Mouse (Mus musculus) layer of hippocampus, postnatal 36 days (tissue): ENCODE data around the gene Gpn2. TPM values are rescaled to one million over a fixed set of nuclear protein-coding genes. Genes with fewer than 3 reads are reported as not detected.

Experiments
- DNase-seq, 2 experiments: peaks; one replicate each; pipeline ENCODE4 v3.0.0; 2022
- total RNA-seq, 2 experiments: library from RNA; stranded (reverse); gene quantifications; 2 replicates each; pipeline ENCODE4 v1.2.3; 2021

The Gpn2 gene
- 10 to 100 TPM; 10.1 to 10.3 TPM for total RNA-seq

DNA sequence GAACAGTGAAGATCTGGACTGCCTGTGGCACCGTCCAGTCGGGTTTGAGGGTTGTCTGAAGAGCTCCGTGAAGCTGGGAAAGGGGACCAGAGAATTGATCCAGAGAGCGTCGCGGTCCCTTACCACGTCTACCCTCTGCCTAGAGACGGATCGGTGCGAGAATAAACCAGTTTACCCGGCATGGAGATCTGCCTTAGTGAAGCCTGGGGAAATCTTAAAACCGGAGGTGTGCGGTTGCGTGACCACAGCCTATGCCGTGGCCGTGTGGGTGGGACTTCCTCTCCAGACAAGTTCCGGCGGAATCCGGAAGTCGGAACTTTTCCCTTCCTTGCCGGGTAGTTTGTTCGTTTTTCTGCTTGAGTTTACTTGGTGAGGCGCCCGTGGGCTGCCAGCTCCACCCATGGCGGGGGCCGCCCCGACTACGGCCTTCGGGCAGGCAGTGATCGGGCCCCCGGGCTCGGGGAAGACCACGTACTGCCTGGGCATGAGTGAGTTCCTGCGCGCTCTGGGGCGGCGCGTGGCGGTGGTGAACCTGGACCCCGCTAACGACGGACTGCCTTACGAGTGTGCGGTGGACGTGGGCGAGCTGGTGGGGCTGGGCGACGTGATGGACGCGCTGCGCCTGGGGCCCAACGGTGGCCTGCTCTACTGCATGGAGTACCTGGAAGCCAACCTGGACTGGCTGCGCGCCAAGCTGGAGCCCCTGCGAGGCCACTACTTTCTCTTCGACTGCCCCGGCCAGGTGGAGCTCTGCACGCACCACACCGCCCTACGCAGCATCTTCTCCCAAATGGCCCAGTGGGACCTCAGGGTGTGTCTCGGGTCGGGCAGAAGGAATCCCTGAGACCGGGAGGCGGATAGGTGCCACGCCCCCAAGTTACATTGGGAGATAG lies at the start of gene Gpn2:
Gene Gpn2, plus strand, starts transcription at position 304 of the 893 bp plus-strand sequence.
- peak; percentile 81 for DNase-seq

DNA sequence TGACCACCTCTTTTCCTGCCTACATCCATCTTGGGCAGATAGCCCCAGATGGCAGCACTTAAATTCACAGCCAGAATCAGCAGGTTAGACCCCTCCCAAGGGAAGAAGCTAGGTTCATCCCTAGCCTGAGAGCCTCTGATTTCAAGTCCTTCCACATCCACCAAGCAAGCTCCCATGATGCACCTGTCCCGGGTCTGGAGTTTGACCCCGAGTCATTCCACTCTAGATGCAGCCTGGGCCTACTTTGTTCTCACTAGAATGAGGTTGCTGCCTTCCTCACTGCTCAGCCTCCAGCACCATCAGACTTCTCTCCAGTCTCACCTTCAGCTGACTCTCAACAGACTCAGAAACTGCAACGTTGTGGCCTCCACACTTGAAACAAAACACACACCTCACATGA lies 48.1 kb upstream of the Gpn2 start:
- DNase-seq: no peak

GRCm38 (mm10) chr4:133536652-133537051 lies 47.5 kb upstream of the Gpn2 start:
- no peak for DNase-seq

DNA sequence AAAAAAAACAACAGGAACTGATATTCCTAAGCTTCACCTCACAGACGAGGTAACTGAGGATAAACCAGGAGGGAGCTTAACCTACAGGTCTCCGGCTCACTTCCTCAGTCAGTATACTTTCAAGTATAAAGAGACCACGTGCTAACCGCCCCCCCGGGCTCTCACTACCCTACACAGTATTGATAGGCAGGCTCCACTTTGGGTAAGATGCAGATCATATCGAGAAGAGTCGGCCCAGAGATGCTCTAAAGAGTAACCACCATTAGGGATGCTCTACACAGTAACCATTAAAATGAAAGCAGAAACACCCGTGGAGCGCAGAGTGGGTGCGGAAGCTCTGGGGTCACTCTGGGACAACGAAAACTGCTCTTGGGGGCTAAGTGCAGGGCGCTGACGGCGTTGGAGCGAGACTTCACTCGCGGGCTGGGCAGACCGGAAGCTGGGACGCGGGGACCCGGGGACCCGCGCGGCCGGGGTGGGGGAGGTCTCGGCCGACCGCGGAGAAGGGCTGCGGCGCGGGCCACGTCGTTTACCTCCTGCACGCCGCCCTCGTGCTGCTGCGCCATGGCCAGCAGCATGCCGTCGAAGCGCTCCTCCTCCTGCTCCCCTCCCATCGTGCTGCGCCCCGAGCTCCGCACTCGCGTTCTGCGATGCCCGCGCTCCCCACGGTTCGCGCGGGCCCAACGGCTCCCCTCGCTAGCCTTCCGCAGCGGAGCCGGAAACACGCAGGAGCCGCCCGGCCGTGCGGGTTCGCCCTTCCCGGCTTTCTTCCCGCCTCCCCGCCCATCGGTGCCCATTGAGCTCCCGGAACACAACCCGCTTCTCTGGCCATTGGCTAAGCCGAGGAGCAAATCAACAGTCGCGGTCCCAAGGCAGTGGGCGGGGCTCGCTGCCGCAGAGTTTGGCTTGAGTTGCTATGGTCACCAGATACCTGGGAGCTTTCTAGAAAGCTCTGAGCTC lies 38.6 kb upstream of the Gpn2 start, which contains the start of gene Nudc:
Gene Nudc, minus strand, starts transcription at position 725 of the 960 bp plus-strand sequence.
- DNase-seq: peak; percentile 95 to 96

DNA sequence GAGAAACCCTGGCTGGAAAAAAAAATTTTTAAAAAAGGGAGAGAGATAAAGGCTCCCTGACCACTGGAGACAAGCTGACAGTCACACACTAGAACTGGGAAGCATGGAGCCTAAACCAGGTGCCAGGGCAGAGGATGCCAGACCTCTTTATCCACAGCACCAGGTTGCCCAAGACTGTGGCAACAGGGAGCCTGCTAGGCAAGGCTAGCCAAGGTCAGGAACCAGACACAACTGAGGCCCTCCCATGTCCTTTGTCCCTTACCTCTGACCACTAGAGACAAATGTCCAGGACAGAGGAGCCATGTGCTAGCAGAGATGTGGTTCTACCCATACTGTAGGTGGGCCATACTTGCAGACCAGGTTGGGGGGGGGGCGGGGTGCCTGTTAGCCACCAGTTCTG lies 32.1 kb upstream of the Gpn2 start:
- DNase-seq: no peak

GRCm38 (mm10) chr4:133552768-133553447 lies 31.3 kb upstream of the Gpn2 start, which contains the start of gene Nr0b2:
Gene Nr0b2, plus strand, starts transcription at chr4:133553376.
- DNase-seq: no peak

GRCm38 (mm10) chr4:133553448-133554330 lies 30.5 kb upstream of the Gpn2 start:
- no peak for DNase-seq

DNA sequence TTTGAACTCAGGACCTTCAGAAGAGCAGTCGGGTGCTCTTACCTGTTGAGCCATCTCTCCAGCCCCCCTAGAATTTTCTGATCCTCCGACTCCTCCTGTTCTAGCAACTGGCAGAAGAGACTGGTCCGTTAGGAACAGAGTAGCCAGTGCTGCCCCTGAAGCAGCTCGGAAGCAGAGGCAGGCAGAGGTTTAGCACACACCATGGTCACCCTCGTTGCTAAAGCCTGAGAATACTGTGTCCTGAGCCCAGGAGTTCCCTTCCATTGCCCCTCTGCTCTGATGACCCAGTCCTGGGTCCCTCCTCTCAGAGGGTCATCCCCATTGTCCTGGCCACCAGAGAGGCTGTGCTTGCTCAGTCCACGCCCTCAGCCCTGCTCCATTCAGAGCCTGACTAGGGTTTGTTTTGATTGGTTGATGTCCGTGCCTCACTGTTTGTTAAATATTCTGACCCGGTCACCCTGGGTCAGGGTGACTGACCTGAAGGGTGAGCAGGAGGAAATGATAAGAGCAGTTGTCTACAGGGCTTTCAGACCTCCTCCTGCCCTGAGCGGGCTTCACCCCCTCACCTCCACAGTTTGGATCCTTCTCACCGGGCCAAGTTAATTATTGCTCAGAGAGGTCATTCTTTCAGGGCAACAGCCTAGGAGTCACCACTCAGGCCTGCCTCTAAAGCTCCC lies 27.0 kb upstream of the Gpn2 start:
- DNase-seq: no peak

GRCm38 (mm10) chr4:133559846-133560245 lies 24.3 kb upstream of the Gpn2 start:
- no peak for DNase-seq

DNA sequence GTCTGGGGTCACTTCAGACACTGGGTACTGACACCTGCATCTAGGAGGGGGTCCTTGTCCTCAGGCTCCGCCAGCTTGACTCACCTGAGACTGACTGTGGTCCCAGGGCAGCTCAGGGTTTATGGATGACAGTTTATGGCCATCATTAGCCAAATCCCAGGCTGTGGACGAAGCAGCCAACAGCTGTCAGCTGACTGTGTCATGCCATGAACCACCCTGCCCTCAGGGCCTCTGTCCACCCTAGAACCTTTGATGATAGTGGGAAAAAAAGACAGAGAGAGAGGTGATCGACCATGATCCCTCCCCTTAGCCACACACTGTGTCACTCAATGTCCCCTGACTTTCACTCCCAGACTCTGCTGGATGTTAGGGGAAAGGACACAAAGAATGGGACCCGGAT lies 22.5 kb upstream of the Gpn2 start:
- no peak for DNase-seq

DNA sequence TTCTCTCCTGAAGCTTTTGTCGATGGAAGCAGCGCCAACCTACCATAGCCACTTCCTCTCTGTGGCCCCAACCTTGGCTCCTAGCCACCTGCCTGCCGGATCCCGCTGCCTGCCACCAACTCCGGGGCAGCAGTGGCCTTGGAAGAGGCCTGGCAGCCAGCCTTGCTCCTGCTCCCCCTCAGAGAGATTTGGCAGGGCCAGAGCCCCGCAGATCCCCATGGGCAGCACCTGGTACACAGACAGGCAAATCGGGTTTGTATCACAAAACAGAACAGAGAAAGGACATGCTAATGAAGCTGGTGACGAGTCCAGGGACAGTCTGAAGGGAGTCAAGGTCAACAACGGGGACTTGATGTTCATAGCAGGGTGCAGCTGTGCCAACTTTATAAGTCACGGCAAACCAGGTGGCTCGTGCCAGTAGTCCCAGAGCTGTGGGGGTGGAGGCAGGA lies 21.0 kb upstream of the Gpn2 start:
- DNase-seq: no peak

DNA sequence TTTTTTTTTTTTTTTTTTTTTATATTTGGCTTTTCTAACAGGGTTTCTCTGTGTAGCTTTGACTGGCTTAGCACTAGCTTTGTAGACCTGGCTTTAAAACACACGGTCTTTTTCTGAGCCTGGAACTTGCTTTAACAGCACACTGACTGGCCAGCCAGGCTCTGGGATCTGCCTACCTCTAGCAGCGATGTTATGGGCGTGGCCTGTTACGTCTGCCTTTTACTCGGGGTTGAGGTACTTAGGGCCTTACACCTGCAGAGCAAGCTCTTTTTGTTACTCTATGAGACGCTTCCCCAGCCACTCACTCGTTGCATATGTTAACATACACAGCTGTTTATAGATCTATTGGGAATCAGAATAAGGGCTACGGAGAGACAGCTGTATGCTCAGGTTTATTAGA lies 16.9 kb upstream of the Gpn2 start:
- DNase-seq: no peak

DNA sequence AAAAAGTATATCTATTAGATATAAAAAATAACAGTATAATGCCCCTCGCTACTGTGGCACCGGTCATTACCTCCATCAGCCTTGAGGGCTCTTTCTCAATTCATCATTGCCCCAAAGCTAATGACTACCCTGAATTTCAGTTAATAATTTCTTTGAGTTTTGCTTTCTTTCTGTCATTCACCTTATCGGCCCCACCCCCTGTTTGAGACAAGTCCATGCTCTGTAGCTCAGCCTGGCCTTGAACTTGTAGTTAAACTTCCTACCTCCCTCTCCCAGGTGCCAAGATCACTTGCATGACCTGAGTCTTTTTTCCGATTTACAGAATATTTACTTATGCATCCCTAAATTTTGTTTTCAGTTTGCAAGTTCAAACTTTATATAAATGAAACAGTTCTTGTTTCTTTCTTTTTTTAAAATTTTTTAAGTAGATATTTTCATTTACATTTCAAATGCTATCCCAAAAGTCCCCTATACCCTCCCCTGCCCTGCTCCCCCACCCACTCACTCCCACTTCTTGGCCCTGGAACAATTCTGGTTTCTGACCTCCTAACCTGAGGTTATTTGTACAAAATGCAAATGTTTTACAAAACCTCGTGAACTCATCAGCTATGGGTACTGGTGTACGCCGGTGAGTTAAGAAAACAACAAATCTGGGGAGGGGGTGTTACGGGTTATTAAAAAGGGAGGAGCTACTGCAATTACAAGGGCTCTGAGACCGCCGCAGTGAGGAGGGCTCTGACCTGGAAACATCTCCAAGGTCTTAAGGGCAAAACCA lies 14.7 kb upstream of the Gpn2 start:
- DNase-seq: no peak

- no peak for DNase-seq
Observed at GRCm38 (mm10) chr4:133570066-133570466, 14.1 kb upstream of the Gpn2 start.

- peak; percentile 87 to 88 for DNase-seq
Observed at GRCm38 (mm10) chr4:133574070-133574842, 9.9 kb upstream of the Gpn2 start, which contains the start of gene Gpatch3. Gene Gpatch3, plus strand, starts transcription at chr4:133574745.

- DNase-seq: no peak
Observed at GRCm38 (mm10) chr4:133574843-133575202, 9.3 kb upstream of the Gpn2 start.

- DNase-seq: no peak
Observed at GRCm38 (mm10) chr4:133577983-133578382, 6.2 kb upstream of the Gpn2 start.

DNA sequence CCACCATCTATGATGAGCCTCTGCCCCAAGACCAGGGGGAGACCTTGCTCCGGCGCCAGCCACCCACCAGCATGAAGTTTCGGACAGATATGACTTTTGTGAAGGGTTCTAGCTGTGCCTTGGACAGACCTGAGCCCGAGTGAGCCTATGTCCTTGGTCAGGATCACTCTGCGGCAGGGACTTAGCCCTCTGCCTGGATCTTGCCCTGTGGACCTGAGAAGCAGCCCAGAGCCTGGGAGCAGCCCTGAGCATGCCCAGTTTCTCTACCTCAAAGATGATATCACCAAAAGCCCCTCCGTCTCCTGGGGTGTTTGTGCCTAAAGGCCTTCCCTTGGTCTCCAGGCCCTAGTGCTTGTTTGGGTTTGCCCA lies 488 bp upstream of the Gpn2 start:
- DNase-seq: no peak

DNA sequence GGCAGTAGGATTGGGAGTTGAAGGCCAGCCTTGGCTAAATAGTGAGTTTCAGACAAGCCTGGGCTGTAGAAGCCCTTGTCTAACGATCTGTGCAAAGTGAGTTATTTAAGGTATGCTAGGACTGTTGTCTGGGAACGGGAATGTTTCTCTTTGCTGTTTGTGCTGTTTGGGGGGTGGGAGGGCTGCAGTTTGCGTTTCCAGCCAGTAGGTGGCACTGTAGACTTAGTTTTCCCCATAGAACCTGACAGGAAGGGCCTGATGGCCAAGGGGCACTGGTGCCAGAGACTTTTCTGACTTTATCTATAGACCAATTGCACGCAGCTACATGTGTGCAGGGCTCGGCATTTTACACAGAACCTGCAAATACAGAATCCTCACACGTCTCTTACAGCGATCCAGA lies 8.4 kb downstream of the Gpn2 start:
- DNase-seq: peak; percentile 55 to 56
